Mouse (Mus musculus): ENCODE measurements around the gene Mcpt2.
"Not testable (repeated sequence)": the region's sequence is repeated elsewhere in the genome, so short reads cannot be mapped to it uniquely, and the experiment has no call there.

GRCm38 (mm10) chr14:56030395-56030794 lies 11.4 kb upstream of the Mcpt2 start, which contains the start of gene Mcpt9:
- TF ChIP-seq EP300, CTCF (IDR thresholded peaks at IDR 0.05; ENCODE audit: low read depth): not testable (repeated sequence)
